Mouse (Mus musculus) embryonic fibroblast, embryonic 13.5 days (primary cell): ENCODE measurements around the gene Tmem259. TPM values are rescaled to one million over a fixed set of nuclear protein-coding genes. Genes with fewer than 3 reads are reported as not detected.

Experiments
- H3K27ac ChIP-seq: 2 replicates; pipeline ENCODE4 v1.5.1; 2012; ENCODE audit warnings: low read length, control low read depth, inconsistent platforms; ENCODE audit not compliant: insufficient read depth
- H3K4me1 ChIP-seq: 2 replicates; pipeline ENCODE4 v1.6.1; 2011; ENCODE audit warnings: low read length; ENCODE audit not compliant: control insufficient read depth, insufficient read depth
- H3K4me3 ChIP-seq: 2 replicates; pipeline ENCODE4 v1.5.1; 2011; ENCODE audit warnings: mild to moderate bottlenecking, control low read depth, low read length; ENCODE audit not compliant: insufficient read depth
- CTCF ChIP-seq: IDR thresholded peaks from 2 replicates; pipeline ENCODE4 v1.5.1; 2011; ENCODE audit warnings: mild to moderate bottlenecking, control low read depth, low read length, moderate library complexity, borderline replicate concordance; ENCODE audit not compliant: insufficient read depth
- POLR2A ChIP-seq: IDR thresholded peaks from 2 replicates; pipeline ENCODE4 v1.6.1; 2011; ENCODE audit warnings: low read depth, mild to moderate bottlenecking, control low read depth, low read length, moderate library complexity
- polyA plus RNA-seq: library from polyadenylated mRNA; stranded (reverse); fragments of >200 nt; gene quantifications from 2 replicates; pipeline ENCODE4 v1.2.4, GENCODE M21; 2011; ENCODE audit warnings: low read depth; ENCODE audit not compliant: missing spikeins, insufficient read length

Gene Tmem259
- polyA plus RNA-seq, 1 experiment, result 73.4 TPM

GRCm38 (mm10) chr10:80016931-80017330 is 32.8 kb upstream of the Tmem259 start:
- H3K27ac ChIP-seq, result no peak overlapping the region
- H3K4me1 ChIP-seq, result no peaks in the 10 kb centered on the region
- H3K4me3 ChIP-seq, result no peak overlapping the region
- no peak for TF ChIP-seq POLR2A
- no peak for TF ChIP-seq CTCF

GRCm38 (mm10) chr10:80016511-80016910 is 32.4 kb upstream of the Tmem259 start, which contains the start of gene Arhgap45:
Gene Arhgap45, plus strand, starts transcription at chr10:80016653.
- H3K27ac ChIP-seq, result no peak within 1 kb of the TSS
- no peak for TF ChIP-seq CTCF
- no peak for TF ChIP-seq POLR2A
- H3K4me3 ChIP-seq, result no peak within 1 kb of the TSS
- H3K4me1 ChIP-seq, result no peaks in the 10 kb centered on the region

GRCm38 (mm10) chr10:80015583-80015982 is 31.5 kb upstream of the Tmem259 start:
- H3K4me3 ChIP-seq, result no peak overlapping the region
- no peaks in the 10 kb centered on the region for H3K4me1 ChIP-seq
- TF ChIP-seq POLR2A (no peak), CTCF (no peak)
- H3K27ac ChIP-seq, result no peak overlapping the region

- TF ChIP-seq CTCF, result peak; percentile 36; the same call in 1 of the 2 replicates
- no peak for TF ChIP-seq POLR2A
- no peak overlapping the region for H3K4me3 ChIP-seq
- no peak overlapping the region for H3K27ac ChIP-seq
- H3K4me1 ChIP-seq, result no peaks in the 10 kb centered on the region
Observed at GRCm38 (mm10) chr10:80014484-80015290, 30.6 kb upstream of the Tmem259 start.

GRCm38 (mm10) chr10:80013609-80014008 is 29.5 kb upstream of the Tmem259 start:
- Histone ChIP-seq H3K4me1 (no peaks in the 10 kb centered on the region), H3K4me3 (no peak overlapping the region), H3K27ac (no peak overlapping the region)
- TF ChIP-seq POLR2A (no peak), CTCF (no peak)

GRCm38 (mm10) chr10:80011740-80012139 is 27.6 kb upstream of the Tmem259 start:
- TF ChIP-seq CTCF (no peak), POLR2A (no peak)
- Histone ChIP-seq H3K4me1 (no peaks in the 10 kb centered on the region), H3K4me3 (no peak overlapping the region), H3K27ac (no peak overlapping the region)

GRCm38 (mm10) chr10:80004233-80004705 is 20.1 kb upstream of the Tmem259 start:
- TF ChIP-seq POLR2A (no peak), CTCF (no peak)
- no peaks in the 10 kb centered on the region for H3K4me1 ChIP-seq
- H3K27ac ChIP-seq, result no peak overlapping the region
- no peak overlapping the region for H3K4me3 ChIP-seq

GRCm38 (mm10) chr10:80003374-80004232 is 19.5 kb upstream of the Tmem259 start:
- TF ChIP-seq POLR2A, result no peak
- Histone ChIP-seq H3K4me3 (no peak overlapping the region), H3K27ac (no peak overlapping the region), H3K4me1 (no peaks in the 10 kb centered on the region)

- no peaks in the 10 kb centered on the region for H3K4me1 ChIP-seq
- H3K27ac ChIP-seq, result no peak overlapping the region
- no peak overlapping the region for H3K4me3 ChIP-seq
Observed at GRCm38 (mm10) chr10:80002829-80003228, 18.7 kb upstream of the Tmem259 start.

More at GRCm38 (mm10) chr10:80002829-80003228, 18.7 kb upstream of the Tmem259 start:
- TF ChIP-seq CTCF (no peak), POLR2A (no peak)
